Mouse (Mus musculus) gastrocnemius, adult 18-20 months (tissue): ENCODE measurements around the gene Tmem63c. TPM values are rescaled to one million over a fixed set of nuclear protein-coding genes. Genes with fewer than 3 reads are reported as not detected.

Experiments
- DNase-seq: peaks from one replicate; pipeline ENCODE4 v3.0.0; 2021; ENCODE audit warnings: low spot score
- total RNA-seq, 2 experiments: library from RNA; stranded (reverse); gene quantifications; 2 replicates each; pipeline ENCODE4 v1.2.3; 2021

Tmem63c gene
- total RNA-seq, 2 experiments from 2014 or later = not detected

DNA sequence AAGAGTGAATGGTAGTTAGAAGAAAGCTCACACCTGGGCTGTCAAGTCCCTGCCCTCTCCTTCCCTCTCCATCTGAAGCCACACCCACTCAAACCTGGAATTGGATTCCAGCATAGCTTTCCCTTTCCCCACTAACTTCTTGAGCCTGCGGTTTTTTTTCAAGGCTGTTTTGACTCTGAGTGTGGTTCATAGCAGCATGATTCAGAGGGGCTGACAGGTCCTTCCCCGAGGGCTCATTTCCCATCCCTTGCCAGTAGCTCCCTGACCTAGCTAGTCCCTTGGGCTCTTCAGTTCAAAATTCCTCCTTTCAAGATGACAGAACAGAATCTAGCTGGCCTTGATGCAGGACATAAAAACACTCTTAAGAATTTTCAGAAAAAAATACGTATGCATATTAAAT, 26.4 kb downstream of the Tmem63c start:
- no peak for DNase-seq

DNA sequence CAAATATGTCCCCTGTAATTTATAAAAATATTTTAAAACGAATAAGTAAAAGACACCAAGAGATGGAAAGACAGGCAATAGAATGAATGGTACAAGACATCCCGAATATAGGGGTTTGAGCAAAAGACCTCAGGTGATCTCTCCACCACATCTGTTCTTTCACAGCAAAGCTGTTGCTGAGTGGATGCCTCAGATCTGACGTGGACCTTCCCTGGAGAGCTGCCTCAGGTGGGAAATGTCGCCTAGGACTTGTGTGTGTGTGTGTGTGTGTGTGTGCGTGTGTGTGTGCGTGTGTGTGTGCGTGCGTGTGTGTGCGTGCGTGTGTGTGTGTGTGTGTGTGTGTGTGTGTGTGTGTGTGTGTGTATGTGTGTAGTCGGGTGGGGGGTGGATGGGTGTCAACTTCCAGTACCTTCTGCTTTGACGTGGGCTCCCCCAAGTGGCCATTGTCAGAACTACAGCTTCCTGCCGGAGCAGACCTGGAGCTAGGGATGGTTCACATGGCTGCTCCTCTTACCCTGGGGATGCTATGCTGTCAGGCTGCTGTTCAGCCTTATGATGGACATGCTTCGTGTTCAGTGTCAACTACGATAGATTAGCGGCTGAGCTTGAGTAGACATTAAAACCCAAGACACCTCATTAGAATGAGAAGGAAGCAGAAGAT, 31.7 kb downstream of the Tmem63c start:
- DNase-seq = peak; percentile 86

DNA sequence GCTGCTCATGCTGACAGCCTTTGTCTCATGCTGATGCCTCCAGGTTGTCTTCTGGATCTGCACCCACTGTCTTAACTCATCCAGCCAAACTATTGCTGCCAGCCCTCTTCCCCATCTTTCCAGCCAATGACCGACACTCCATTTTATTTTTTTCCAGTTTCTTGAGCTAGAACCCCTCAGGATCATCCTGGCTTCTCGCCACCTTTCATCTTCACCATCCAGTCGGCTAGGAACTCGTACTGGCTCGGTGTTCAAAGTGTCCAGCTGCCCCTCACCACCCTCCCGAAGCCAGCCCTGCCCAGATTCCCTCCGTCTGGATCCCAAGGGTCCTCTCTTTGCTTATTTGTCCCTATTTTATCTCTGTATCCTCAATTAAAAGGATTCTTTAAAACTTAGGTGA, 33.7 kb downstream of the Tmem63c start:
- DNase-seq = no peak

DNA sequence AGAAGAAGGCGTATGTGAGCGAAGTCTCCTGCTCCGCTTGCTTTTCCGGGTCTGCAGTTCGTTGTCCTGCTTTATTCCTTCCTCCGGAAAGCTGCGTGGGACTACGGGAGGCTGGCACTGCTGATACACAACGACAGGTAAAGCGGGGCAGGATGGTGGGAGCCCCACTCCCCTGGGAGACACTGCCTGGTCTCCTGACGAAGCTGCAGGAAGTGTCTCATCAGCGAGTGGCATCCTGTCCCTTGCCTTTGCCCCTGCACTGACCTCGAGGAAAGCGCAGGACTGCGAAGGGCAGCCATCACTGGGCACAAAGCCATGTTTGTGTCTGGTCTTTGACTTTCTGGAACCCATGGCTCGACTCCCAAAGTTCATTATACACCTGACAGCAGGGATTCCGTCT, 35.9 kb downstream of the Tmem63c start:
- no peak for DNase-seq

DNA sequence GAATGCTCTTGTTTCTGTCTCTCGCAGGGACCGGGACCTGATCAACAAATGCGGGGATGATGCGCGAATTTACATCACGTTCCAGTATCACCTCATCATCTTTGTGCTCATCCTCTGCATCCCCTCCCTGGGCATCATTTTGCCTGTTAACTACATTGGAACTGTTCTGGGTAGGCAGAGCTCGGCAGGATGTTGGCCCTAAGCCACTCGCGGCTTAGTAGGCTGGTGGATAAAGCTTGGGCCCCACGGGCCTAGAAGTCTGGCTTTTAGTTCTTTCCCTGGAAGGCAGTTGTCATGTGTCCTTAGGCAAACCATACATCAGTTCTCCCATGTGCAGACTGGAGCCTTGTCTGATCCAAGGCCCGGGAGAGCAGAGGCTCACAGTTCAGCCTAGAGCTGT, 44.3 kb downstream of the Tmem63c start:
- DNase-seq = no peak

DNA sequence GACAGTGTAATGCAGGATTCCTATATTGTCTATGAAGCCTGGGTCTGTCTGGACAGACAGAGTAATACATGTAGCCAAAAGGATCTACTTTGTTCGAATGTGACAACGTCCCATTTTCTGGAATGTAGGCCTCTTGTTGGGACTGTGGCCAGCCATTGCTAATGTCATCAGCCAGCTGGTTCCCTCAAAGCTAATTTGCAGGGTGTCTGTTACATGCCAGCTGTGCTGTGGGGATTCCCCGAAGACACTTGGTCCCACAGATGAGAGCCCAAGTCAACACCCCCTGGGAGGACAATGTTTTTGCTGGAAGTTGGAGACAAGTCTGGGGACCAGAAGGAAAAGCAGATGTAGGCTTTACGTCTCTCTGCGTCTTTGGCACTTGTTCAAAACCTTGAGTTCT, 45.3 kb downstream of the Tmem63c start:
- no peak for DNase-seq

DNA sequence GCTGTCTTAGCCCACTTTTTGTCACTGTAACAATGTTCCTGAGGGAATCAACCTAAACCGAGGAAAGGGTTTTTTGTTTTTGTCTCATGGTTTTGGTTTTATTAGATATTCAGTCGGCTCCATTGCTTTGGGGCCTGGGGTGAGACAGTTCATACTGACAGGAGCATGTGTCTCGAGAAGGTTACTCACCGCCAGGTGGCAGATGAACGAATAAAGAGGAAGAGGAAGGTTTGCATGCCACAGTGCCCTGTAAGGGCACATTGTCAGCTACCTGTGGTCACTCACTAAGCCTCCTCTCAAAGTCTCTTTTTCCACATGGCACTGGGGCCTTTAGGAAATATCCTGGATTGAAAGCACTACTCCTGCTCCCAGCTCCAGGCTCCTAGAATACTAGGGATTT, 49.4 kb downstream of the Tmem63c start:
- DNase-seq = no peak

- no peak for DNase-seq
Observed at GRCm38 (mm10) chr12:87076610-87077009, 55.5 kb downstream of the Tmem63c start.

- DNase-seq = no peak
Observed at GRCm38 (mm10) chr12:87082797-87083196, 61.7 kb downstream of the Tmem63c start.

GRCm38 (mm10) chr12:87087236-87087635, 66.1 kb downstream of the Tmem63c start:
- no peak for DNase-seq

DNA sequence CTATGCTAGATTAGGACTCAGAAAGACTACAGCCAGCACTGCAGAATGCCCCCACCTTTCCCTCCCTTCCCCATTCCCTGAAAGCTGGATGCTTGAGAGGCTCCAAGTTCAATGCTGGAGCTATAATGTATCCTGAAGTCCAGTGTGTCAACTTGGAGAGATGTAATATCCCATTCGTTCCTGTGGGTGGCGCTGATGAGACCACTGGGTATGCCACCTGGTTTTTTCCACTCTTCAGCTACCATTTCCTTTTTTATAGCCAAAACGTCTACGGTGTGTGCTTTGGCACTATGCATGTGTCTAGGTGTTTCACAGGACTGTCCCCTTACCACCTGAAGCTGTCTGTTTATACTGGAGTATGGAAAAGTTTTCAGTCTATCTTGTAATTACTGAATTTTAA, 67.2 kb downstream of the Tmem63c start:
- DNase-seq = no peak

- DNase-seq = no peak
Observed at GRCm38 (mm10) chr12:87089255-87089654, 68.1 kb downstream of the Tmem63c start.

DNA sequence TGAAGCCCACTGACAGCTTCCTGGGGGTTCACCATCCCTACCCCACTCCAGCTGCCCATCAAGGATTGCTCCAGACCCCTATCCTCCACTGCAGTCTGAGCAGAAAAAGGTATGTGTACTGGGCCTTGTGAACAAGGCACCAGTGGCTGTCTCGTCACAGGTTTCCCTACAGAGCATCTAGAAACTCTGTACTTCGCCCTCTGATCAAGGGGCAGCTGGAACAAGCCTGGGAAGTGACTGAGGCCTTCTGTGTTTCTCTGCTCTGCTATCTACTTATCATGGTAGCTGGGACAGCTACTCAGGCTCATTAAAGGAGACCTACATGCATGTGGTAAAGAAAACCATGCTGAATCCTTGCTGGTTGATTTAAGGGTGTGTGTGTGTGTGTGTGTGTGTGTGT, 68.6 kb downstream of the Tmem63c start:
- DNase-seq = no peak

GRCm38 (mm10) chr12:87091916-87092315, 70.8 kb downstream of the Tmem63c start:
- DNase-seq = no peak

GRCm38 (mm10) chr12:87093249-87093648, 72.1 kb downstream of the Tmem63c start:
- no peak for DNase-seq

GRCm38 (mm10) chr12:87093671-87094070, 72.5 kb downstream of the Tmem63c start:
- DNase-seq = no peak

DNA sequence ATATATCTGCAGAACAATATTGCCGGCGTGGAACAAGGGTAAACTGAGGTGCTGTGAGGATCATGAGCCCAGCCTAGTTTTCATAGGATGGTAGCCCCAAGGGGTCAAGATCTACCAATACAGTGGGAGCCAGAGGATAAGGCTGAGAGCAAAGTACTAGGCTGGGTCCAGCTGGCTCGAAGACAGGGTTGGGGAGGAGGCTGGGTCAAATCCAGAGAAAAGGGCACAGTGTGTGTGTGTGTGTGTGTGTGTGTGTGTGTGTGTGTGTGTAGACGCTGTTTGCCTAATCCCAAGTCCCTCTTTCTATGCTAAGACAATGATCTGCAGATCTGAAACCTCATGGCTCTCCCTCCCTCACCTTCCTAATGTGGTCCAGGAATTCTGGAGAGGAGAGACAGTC, 79.2 kb downstream of the Tmem63c start:
- DNase-seq = no peak

DNA sequence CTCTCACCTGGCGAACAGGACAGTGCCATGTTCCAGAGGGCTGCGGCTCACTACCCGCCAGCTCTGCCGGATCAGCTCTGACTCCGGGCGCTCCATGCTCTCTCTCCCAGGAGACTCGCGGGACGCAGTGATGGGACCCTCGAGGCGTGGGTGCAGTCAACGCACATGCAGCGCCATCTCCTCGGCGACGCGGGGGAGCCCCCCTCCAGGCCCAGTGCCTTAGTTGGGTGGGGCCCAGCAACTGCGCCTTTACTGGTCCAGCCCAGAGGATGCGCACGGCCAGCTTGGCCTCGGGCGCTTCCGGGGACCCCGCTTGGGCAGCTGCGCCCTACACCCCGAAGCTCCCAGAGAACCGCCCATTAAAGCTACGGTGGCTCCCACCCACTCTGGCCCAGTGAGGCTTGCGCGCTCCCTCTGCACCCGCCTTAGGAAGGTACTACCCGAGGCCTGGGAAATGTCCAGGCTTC, 81.1 kb downstream of the Tmem63c start, which contains the start of gene Ngb:
Gene Ngb (minus strand): TSS at position 375 of the 467 bp plus-strand sequence.
- no peak for DNase-seq

DNA sequence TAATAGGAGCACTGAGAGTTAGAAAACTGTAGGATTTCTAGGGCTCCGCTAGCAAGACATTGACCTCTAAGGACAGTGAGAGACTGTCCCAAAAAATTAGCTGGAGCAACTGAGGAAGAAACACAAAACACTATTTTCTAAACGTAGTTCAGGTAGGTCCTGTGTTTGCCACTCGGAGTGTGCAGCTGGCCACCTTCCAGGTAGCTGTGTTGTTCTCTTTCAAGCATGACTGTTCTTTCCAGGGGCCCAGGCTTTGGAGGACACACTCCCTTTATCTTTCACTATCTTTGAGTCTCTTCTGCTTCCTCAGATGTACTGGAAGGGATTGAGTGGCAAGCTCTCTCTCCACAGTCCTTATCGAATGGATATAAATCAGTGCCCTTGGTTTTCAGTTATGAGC, 82.3 kb downstream of the Tmem63c start:
- no peak for DNase-seq

- DNase-seq = no peak
Observed at GRCm38 (mm10) chr12:87104796-87105195, 83.7 kb downstream of the Tmem63c start.

DNA sequence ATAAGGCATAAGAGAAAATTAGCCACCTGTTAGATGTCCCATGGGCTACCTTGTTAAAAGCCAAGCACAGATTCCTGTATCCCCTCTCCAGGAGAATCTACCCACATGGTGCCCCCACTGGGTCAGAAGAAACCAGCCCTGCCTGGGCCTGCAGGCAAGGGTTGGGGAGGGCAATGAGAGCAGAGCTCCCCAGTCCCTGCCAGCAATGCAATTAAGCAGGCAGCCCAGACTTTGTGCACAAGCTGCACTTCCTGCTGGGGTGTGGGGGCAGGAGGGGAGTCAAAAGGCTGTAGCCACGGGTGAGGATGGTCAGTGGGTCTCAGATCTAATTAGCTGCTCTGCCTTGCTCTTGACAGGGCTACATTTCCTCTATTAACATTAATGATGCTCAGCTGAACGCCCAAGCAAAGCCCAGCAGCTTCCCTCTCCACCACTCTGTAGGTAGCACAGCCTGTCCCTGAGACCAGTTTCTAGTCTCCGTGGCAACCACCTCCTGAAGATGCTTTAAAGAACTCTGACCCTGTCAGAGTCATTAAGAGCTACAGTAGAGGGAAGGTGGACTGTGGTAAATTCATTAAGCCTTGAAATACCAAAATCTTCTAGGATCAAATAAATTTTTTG, 86.3 kb downstream of the Tmem63c start:
- no peak for DNase-seq

- no peak for DNase-seq
Observed at GRCm38 (mm10) chr12:87121918-87122589, 100.9 kb downstream of the Tmem63c start.

DNA sequence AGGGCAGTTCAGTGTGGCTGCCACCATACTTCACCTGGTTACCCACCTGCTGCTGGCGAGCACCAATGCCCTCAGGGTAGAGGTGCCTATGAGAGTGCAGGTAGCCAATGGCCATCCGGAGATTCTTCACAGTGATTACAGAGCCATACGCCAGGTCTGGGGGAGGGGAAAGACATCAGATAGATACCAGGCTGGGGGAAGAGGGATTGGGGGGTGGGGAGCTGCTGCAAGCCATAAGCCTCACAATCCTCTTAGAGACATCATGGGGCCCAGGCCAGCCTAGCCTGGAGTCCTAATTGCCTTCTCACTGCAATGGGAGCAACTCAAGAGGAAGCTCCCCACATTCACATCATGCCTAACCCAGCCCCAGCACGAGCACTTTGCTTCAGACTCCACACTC, 106.1 kb downstream of the Tmem63c start:
- DNase-seq = no peak
